Mouse (Mus musculus) embryonic fibroblast, embryonic 13.5 days (primary cell): ENCODE measurements at regions not wholly inside any gene's neighbourhood (a gene's known extent, or its start where the extent isn't known, plus 50 kb on each side); places are given as distances from the start of the nearest gene placed in this dataset.

ENCODE experiments used
- H3K27ac ChIP-seq: 2 replicates; pipeline ENCODE4 v1.5.1; 2012; ENCODE audit warnings: low read length, control low read depth, inconsistent platforms; ENCODE audit not compliant: insufficient read depth
- H3K4me1 ChIP-seq: 2 replicates; pipeline ENCODE4 v1.6.1; 2011; ENCODE audit warnings: low read length; ENCODE audit not compliant: control insufficient read depth, insufficient read depth
- H3K4me3 ChIP-seq: 2 replicates; pipeline ENCODE4 v1.5.1; 2011; ENCODE audit warnings: mild to moderate bottlenecking, control low read depth, low read length; ENCODE audit not compliant: insufficient read depth
- CTCF ChIP-seq: IDR thresholded peaks from 2 replicates; pipeline ENCODE4 v1.5.1; 2011; ENCODE audit warnings: mild to moderate bottlenecking, control low read depth, low read length, moderate library complexity, borderline replicate concordance; ENCODE audit not compliant: insufficient read depth
- POLR2A ChIP-seq: IDR thresholded peaks from 2 replicates; pipeline ENCODE4 v1.6.1; 2011; ENCODE audit warnings: low read depth, mild to moderate bottlenecking, control low read depth, low read length, moderate library complexity

GRCm38 (mm10) chr4:64768610-64769009, 355.4 kb upstream of the Pappa start:
- Histone ChIP-seq H3K4me1 (no peaks in the 10 kb centered on the region; the same call in 1 of the 2 replicates), H3K27ac (no peak overlapping the region), H3K4me3 (no peak overlapping the region)
- TF ChIP-seq CTCF (no peak), POLR2A (no peak)

GRCm38 (mm10) chr4:64803886-64804285, 320.1 kb upstream of the Pappa start:
- Histone ChIP-seq H3K27ac (no peak overlapping the region), H3K4me3 (no peak overlapping the region)
- TF ChIP-seq CTCF (no peak), POLR2A (no peak)

GRCm38 (mm10) chr4:64804996-64805395, 319.0 kb upstream of the Pappa start:
- Histone ChIP-seq H3K4me3 (no peak overlapping the region), H3K4me1 (peaks cover 2% of the 10 kb centered on the region), H3K27ac (no peak overlapping the region)
- no peak for TF ChIP-seq CTCF
- TF ChIP-seq POLR2A, result no peak

More at GRCm38 (mm10) chr4:64803886-64804285, 320.1 kb upstream of the Pappa start:
- peaks cover 2% of the 10 kb centered on the region for H3K4me1 ChIP-seq

- TF ChIP-seq CTCF, result no peak
- no peak for TF ChIP-seq POLR2A
- Histone ChIP-seq H3K4me3 (no peak overlapping the region), H3K27ac (no peak overlapping the region), H3K4me1 (peaks cover 2% of the 10 kb centered on the region)
Observed at GRCm38 (mm10) chr4:64807148-64807547, 316.8 kb upstream of the Pappa start.

- TF ChIP-seq POLR2A (no peak), CTCF (no peak)
- H3K4me3 ChIP-seq, result no peak overlapping the region
- H3K27ac ChIP-seq, result no peak overlapping the region
- peaks cover 2% of the 10 kb centered on the region; the same call in 1 of the 2 replicates for H3K4me1 ChIP-seq
Observed at GRCm38 (mm10) chr4:64811974-64812373, 312.0 kb upstream of the Pappa start.

DNA sequence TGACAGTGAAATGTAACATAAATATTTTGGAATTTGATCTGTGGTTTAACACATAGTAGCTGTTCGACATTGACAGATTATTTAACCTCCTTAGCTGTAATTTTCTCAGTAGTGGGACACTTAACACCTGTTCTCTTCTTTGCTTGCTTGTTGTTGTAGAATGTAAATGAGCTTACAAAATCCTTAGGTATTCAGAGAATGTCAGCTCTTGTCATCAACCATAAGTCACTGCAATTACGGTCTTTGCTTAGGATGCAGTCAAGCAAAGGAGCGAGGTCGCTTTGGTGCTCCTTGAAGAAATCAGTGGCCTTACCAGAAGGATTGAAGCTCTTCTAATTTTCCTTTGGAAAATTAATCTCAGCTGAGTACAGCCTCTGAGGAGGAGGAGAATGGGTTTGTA, 311.2 kb upstream of the Pappa start:
- no peak overlapping the region for H3K27ac ChIP-seq

DNA sequence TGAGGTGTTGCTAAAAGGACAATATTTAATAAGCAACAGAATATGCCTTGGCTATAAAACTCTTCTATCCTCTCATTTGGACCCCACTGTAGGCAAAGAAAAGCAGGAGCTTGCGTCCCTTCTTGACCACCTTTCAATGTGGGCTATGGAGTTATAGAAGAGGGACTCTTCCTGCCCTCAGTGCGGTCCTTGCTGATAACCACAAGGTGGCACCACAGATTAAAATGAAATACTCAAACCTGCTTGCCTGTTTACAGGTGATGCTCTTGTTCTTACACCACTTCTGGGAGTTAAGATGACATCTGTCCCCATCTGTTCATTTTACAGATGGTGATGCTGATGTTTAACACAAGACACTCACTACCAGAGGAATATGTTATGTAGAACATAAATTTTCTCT, 291.1 kb upstream of the Pappa start:
- Histone ChIP-seq H3K27ac (no peak overlapping the region), H3K4me1 (no peaks in the 10 kb centered on the region), H3K4me3 (no peak overlapping the region)
- no peak for TF ChIP-seq POLR2A
- TF ChIP-seq CTCF, result peak; percentile 35; the same call in 1 of the 2 replicates

More for the DNA sequence above, 311.2 kb upstream of the Pappa start:
- H3K4me3 ChIP-seq, result no peak overlapping the region
- peaks cover 2% of the 10 kb centered on the region; the same call in 1 of the 2 replicates for H3K4me1 ChIP-seq
- no peak for TF ChIP-seq POLR2A
- no peak for TF ChIP-seq CTCF

DNA sequence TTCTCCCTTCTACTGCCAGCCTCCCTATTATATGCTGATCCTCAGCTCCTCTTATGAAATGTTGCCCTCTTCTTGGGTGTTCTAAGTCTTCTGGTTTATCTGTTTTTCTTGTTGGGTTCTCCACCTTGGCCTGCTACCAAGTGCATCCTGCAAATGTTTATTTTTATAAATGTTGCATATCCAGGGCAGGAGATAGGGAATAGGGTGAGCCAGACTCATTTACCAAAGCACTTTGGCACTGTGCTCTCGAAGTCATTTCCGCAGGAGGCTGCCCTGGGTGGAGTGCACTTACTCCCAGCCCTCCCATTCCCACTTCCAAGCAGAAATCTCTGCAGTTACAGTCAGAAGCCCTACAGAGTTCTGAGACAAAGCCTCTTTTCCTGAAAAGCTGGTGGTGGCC, 249.5 kb upstream of the Pappa start:
- Histone ChIP-seq H3K4me3 (no peak overlapping the region), H3K27ac (no peak overlapping the region), H3K4me1 (no peaks in the 10 kb centered on the region)
- no peak for TF ChIP-seq CTCF
- TF ChIP-seq POLR2A, result no peak

- TF ChIP-seq CTCF (no peak), POLR2A (no peak)
- no peak overlapping the region for H3K27ac ChIP-seq
- no peaks in the 10 kb centered on the region for H3K4me1 ChIP-seq
Observed at GRCm38 (mm10) chr4:64876924-64877323, 247.1 kb upstream of the Pappa start.

DNA sequence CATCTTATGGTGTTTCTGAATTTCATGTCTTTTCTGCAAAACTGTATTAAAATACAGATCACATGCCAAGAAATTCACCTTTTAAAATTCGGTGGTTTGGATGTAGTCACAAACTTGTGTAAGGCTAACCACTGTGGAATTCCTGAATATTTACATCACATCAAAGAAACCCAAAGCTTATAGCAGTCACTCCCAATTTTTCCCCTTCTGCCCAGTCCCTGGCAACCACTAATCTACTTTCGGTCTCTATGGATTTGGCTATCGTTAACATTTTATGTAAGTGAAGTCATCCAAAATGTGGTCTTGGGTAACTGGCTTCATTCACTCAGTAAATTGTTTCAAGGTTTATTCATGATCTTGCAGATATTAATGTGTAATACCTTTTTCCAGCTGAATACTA, 226.0 kb upstream of the Pappa start:
- TF ChIP-seq POLR2A, result no peak
- TF ChIP-seq CTCF, result no peak
- peaks cover 4% of the 10 kb centered on the region; the same call in 1 of the 2 replicates for H3K4me1 ChIP-seq
- no peak overlapping the region for H3K4me3 ChIP-seq
- H3K27ac ChIP-seq, result peak overlapping the region; percentile 98

More at GRCm38 (mm10) chr4:64876924-64877323, 247.1 kb upstream of the Pappa start:
- no peak overlapping the region for H3K4me3 ChIP-seq

DNA sequence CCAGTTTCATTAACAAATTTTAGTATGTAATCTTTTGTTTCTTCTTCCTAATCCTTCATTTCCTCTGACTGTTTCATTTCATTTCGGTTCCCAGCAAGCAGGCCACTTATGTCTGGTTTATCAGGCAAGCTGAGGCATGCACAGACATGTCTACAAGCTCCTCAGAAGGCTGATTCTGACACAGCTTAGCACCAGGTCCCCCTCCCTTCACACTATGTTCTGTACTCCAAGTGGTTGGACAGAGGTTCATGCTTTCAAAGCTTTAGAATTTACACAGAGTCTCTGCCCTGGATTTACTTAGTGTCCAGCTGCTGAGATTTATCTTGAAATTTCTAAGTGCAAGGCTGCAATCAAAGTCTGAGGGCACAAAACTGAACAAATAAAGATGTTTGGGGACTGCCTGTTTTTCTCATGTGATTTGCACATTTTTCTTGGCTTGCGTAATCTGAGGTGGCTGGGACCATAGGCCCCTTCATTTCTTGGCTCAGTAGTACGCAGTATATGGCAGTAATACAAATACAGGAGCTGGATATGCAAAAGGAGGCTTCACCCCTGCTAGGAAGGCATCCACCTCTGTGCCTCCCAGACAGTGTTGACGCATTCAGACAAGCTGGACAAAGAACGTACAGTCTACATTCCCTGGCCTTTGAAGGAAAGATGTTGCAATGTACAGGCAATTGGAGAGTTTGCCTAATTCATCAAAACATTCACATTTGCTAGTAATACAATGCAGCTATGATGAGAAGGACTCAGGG, 222.7 kb upstream of the Pappa start:
- Histone ChIP-seq H3K27ac (peak overlapping the region; percentile 95), H3K4me3 (no peak overlapping the region), H3K4me1 (peaks cover 4% of the 10 kb centered on the region; the same call in 1 of the 2 replicates)
- peak; percentile 40; the same call in 1 of the 2 replicates for TF ChIP-seq POLR2A
- TF ChIP-seq CTCF, result no peak
